ENCODE assay signal across 29 mouse cellular contexts in the genomic region with DNA sequence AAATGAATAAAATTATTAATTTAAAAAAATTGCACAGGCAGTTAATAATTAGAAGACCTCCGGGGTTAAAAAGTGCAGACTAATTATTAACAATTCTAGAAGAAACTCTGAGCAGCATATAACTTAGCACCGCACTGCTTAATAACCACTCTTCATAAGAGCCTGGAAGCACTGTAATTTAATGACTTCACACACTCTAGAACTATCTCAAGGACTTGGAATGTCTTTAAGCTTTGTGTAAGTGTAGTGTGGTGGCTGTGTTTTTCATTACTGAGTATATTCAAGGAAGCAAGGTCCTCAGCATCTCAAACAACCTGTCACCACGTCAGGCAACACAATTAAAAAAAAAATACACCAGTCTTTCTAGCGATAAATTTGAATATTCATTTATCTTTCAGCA. TPM values are rescaled to one million over a fixed set of nuclear protein-coding genes. Genes with fewer than 3 reads are reported as not detected.
"Had no signal": no experiment of that assay in that cellular context is flagged by ENCODE, and none has a peak within 500 bp of the region (broad histone marks: within the 10 kb centered on the region; RNA-seq: fewer than 3 reads in every experiment).

No protein-coding gene starts in this region.

- H3K4me1 ChIP-seq: embryonic facial prominence, embryonic 10.5 days; embryonic facial prominence, embryonic 12.5 days; embryonic facial prominence, embryonic 13.5 days; forebrain, embryonic 10.5 days; forebrain, embryonic 12.5 days had no signal

- ATAC-seq: forebrain, embryonic 13.5 days; forebrain, embryonic 14.5 days; forebrain, embryonic 15.5 days; forebrain, embryonic 16.5 days; forebrain, postnatal 0 days had no signal

- H3K4me3 ChIP-seq: embryonic facial prominence, embryonic 10.5 days; embryonic facial prominence, embryonic 12.5 days; embryonic facial prominence, embryonic 13.5 days; embryonic facial prominence, embryonic 15.5 days; erythroblast, embryonic 14.5 days; forebrain, embryonic 10.5 days; forebrain, embryonic 12.5 days; forebrain, embryonic 13.5 days; forebrain, embryonic 15.5 days; gastrocnemius, adult 2 months; heart, adult 2 months had no signal

- H3K4me2 ChIP-seq: embryonic facial prominence, embryonic 12.5 days; embryonic facial prominence, embryonic 13.5 days; embryonic facial prominence, embryonic 15.5 days; forebrain, embryonic 12.5 days; forebrain, embryonic 13.5 days; forebrain, embryonic 15.5 days had no signal

- H3K27me3 ChIP-seq: embryonic facial prominence, embryonic 12.5 days; embryonic facial prominence, embryonic 13.5 days; embryonic facial prominence, embryonic 15.5 days; forebrain, embryonic 12.5 days; forebrain, embryonic 13.5 days; forebrain, embryonic 15.5 days had no signal

- DNase-seq: cerebellum, adult 2 months; cerebellum, adult 8-10 months; cerebellum, adult 9-10 months; cerebellum, adult 9-11 months; cerebellum, postnatal 10 days; cerebellum, postnatal 14 days; cerebellum, postnatal 25 days; cerebellum, postnatal 36 days; embryo, embryonic 11 days; forebrain, postnatal 0 days; gastrocnemius, adult 2 months; gastrocnemius, postnatal 10 days; gastrocnemius, postnatal 14 days; gastrocnemius, postnatal 25 days; gastrocnemius, postnatal 36 days; heart, adult 11 months; heart, adult 18-20 months; heart, adult 2 months had no signal

- H3K9me3 ChIP-seq: embryonic facial prominence, embryonic 10.5 days; embryonic facial prominence, embryonic 12.5 days; embryonic facial prominence, embryonic 13.5 days; embryonic facial prominence, embryonic 15.5 days; forebrain, embryonic 10.5 days; forebrain, embryonic 12.5 days; forebrain, embryonic 13.5 days; forebrain, embryonic 15.5 days had no signal

- H3K27ac ChIP-seq: embryonic facial prominence, embryonic 10.5 days; embryonic facial prominence, embryonic 12.5 days; embryonic facial prominence, embryonic 13.5 days; embryonic facial prominence, embryonic 15.5 days; forebrain, embryonic 10.5 days; forebrain, embryonic 12.5 days; forebrain, embryonic 13.5 days; forebrain, embryonic 15.5 days; gastrocnemius, adult 2 months; heart, adult 2 months had no signal

- H3K9ac ChIP-seq: embryonic facial prominence, embryonic 12.5 days; embryonic facial prominence, embryonic 13.5 days; embryonic facial prominence, embryonic 15.5 days; forebrain, embryonic 12.5 days; forebrain, embryonic 13.5 days; forebrain, embryonic 15.5 days; forebrain, postnatal 0 days had no signal

RNA-seq across cellular contexts. Expression of a gene that starts 26.0 kb away (rescaled TPM):
- polyA plus RNA-seq: erythroblast, embryonic 14.5 days had no signal
